Mouse (Mus musculus) granulocyte monocyte progenitor cell, adult 5-6 weeks (primary cell): ENCODE results near the gene Sumo1. TPM values are rescaled to one million over a fixed set of nuclear protein-coding genes. Genes with fewer than 3 reads are reported as not detected.
"Not testable (repeated sequence)": the region's sequence is repeated elsewhere in the genome, so short reads cannot be mapped to it uniquely, and the experiment has no call there.

Source experiments
- ATAC-seq: replicated peaks from 2 replicates; pipeline ENCODE4 v1.8.0; 2016; ENCODE audit warnings: mild to moderate bottlenecking, moderate TSS enrichment, inconsistent platforms; ENCODE audit not compliant: poor library complexity, severe bottlenecking
- total RNA-seq, 2 experiments: library from RNA; stranded (forward) in 1 of 2; stranded (reverse) in 1 of 2; fragments of 200-712, 200-1000 nt in 1 of 2; fragments of >200 nt in 1 of 2; fragmentation: Nextera tagmentation in 1 of 2; gene quantifications; 2 replicates each; pipeline ENCODE4 v1.2.3; 2014 to 2017

Gene Sumo1
- total RNA-seq, 2 experiments from 2014 or later = 174 to 216 TPM

GRCm38 (mm10) chr1:59642488-59642887 lies 28.1 kb downstream of the Sumo1 start:
- ATAC-seq = no peak

GRCm38 (mm10) chr1:59638371-59638770 lies 32.3 kb downstream of the Sumo1 start:
- no peak for ATAC-seq

- ATAC-seq = no peak
These were observed 34.3 kb downstream of the Sumo1 start for GRCm38 (mm10) chr1:59636349-59636748.

- no peak for ATAC-seq
These were observed 37.6 kb downstream of the Sumo1 start for GRCm38 (mm10) chr1:59633056-59633455.

- no peak for ATAC-seq
These were observed 38.5 kb downstream of the Sumo1 start for GRCm38 (mm10) chr1:59631986-59632659.

- ATAC-seq = not testable (repeated sequence)
These were observed 40.3 kb downstream of the Sumo1 start for GRCm38 (mm10) chr1:59630356-59630755.

- no peak for ATAC-seq
These were observed 41.4 kb downstream of the Sumo1 start for GRCm38 (mm10) chr1:59629194-59629593.

GRCm38 (mm10) chr1:59625410-59625809 lies 45.2 kb downstream of the Sumo1 start:
- no peak for ATAC-seq

- peak; percentile 80 for ATAC-seq
These were observed 47.2 kb downstream of the Sumo1 start for GRCm38 (mm10) chr1:59623325-59624017.

- ATAC-seq = no peak
These were observed 51.4 kb downstream of the Sumo1 start for GRCm38 (mm10) chr1:59619201-59619600.

- no peak for ATAC-seq
These were observed 55.6 kb downstream of the Sumo1 start for GRCm38 (mm10) chr1:59615021-59615420.

- peak; percentile 80 for ATAC-seq
These were observed 56.8 kb downstream of the Sumo1 start for GRCm38 (mm10) chr1:59613795-59614194.

- ATAC-seq = no peak
These were observed 59.7 kb downstream of the Sumo1 start for GRCm38 (mm10) chr1:59610929-59611328.

- no peak for ATAC-seq
These were observed 60.7 kb downstream of the Sumo1 start for GRCm38 (mm10) chr1:59609896-59610295.

GRCm38 (mm10) chr1:59609458-59609857 lies 61.2 kb downstream of the Sumo1 start:
- ATAC-seq = no peak

- ATAC-seq = peak; percentile 36
These were observed 61.7 kb downstream of the Sumo1 start for GRCm38 (mm10) chr1:59608920-59609319.

GRCm38 (mm10) chr1:59608125-59608762 lies 62.4 kb downstream of the Sumo1 start:
- peak; percentile 48; the same call in 1 of the 2 replicates for ATAC-seq

- ATAC-seq = no peak
These were observed 63.6 kb downstream of the Sumo1 start for GRCm38 (mm10) chr1:59607071-59607470.

GRCm38 (mm10) chr1:59606479-59606878 lies 64.2 kb downstream of the Sumo1 start:
- ATAC-seq = no peak

- ATAC-seq = no peak
These were observed 66.7 kb downstream of the Sumo1 start for GRCm38 (mm10) chr1:59603893-59604292.

GRCm38 (mm10) chr1:59603417-59603712 lies 67.3 kb downstream of the Sumo1 start:
- ATAC-seq = no peak
